Mouse (Mus musculus) forebrain, embryonic 11.5 days (tissue): ENCODE measurements around the gene Nfasc. TPM values are rescaled to one million over a fixed set of nuclear protein-coding genes. Genes with fewer than 3 reads are reported as not detected.

ENCODE experiments used
- ATAC-seq: fragments of 200-750 bp; cut with Nextera tagmentation; replicated peaks from 2 replicates; pipeline ENCODE4 v1.8.0; 2017; ENCODE audit warnings: moderate TSS enrichment; ENCODE audit not compliant: low FRiP score
- DNase-seq: peaks from one replicate; pipeline ENCODE4 v3.0.0-alpha.2; 2017; ENCODE audit warnings: low spot score
- H3K27ac ChIP-seq: fragments of 300-500 bp; sonication (generic); 2 replicates; pipeline ENCODE4 v1.5.1; 2014; ENCODE audit warnings: low read depth, low read length
- H3K27me3 ChIP-seq: fragments of 300-500 bp; sonication (generic); 2 replicates; pipeline ENCODE4 v1.6.1; 2014; ENCODE audit warnings: mild to moderate bottlenecking, low read length, mixed read lengths; ENCODE audit not compliant: control insufficient read depth, insufficient read depth
- H3K36me3 ChIP-seq: fragments of 300-500 bp; sonication (generic); 2 replicates; pipeline ENCODE4 v1.6.1; 2014; ENCODE audit warnings: mild to moderate bottlenecking, low read length, moderate library complexity, mixed read lengths; ENCODE audit not compliant: control insufficient read depth, insufficient read depth
- H3K4me1 ChIP-seq: fragments of 300-500 bp; sonication (generic); replicated peaks from 2 replicates; pipeline ENCODE4 v1.6.1; 2014; ENCODE audit warnings: low read length, mixed read lengths; ENCODE audit not compliant: control insufficient read depth, insufficient read depth
- H3K4me2 ChIP-seq: fragments of 300-500 bp; sonication (generic); 2 replicates; pipeline ENCODE4 v1.6.1; 2014; ENCODE audit warnings: low read depth, mild to moderate bottlenecking, low read length, moderate library complexity, mixed read lengths; ENCODE audit not compliant: severe bottlenecking
- H3K4me3 ChIP-seq: fragments of 300-500 bp; sonication (generic); 2 replicates; pipeline ENCODE4 v1.5.1; 2014; ENCODE audit warnings: low read depth, low read length
- H3K9ac ChIP-seq: fragments of 300-500 bp; sonication (generic); 2 replicates; pipeline ENCODE4 v1.6.1; 2014; ENCODE audit warnings: low read length
- H3K9me3 ChIP-seq: fragments of 300-500 bp; sonication (generic); 2 replicates; pipeline ENCODE4 v1.6.1; 2016; ENCODE audit warnings: low read length, mixed read lengths; ENCODE audit not compliant: control insufficient read depth
- WGBS: fragments of 180-500 bp; shearing (Covaris S2); extraction: QIAGEN DNeasy Blood & Tissue Kit; methylation state at CpG from one replicate; pipeline ENCODE4 v1.1.7; 2014; 5-methylcytosine and 5-hydroxymethylcytosine counted together
- polyA plus RNA-seq: library from polyadenylated mRNA; unstranded; fragments of >200 nt; fragmentation: Nextera tagmentation; extraction: Ambion mirVana; gene quantifications from 2 replicates; pipeline ENCODE4 v1.2.1, GENCODE M21; 2014

Nfasc gene
- polyA plus RNA-seq, 1 experiment from 2014 or later, result 19.9 TPM

DNA sequence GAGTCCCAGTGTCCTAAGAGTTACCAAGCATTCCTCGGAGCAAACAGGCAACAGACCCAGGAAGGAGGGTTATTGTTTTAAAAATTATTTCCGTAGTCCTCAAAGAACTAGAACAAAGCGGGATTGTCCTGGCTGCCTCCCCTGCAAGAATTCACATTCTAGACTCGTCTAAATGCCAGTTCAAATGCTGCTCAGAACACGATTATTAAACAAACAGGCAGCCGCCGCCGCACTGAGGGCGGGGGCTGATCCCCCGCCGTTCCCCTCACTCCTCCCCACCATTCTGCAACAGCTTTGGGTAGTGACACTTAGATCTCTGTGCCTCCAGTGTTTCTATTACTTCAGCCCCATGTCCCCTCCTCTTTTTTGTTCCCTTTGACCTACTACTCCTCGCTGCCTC is 62.7 kb downstream of the Nfasc start:
- Histone ChIP-seq H3K36me3 (no peaks in the 10 kb centered on the region), H3K4me1 (no peaks in the 10 kb centered on the region), H3K27me3 (no peaks in the 10 kb centered on the region), H3K4me3 (no peak overlapping the region), H3K9me3 (peaks cover 3% of the 10 kb centered on the region; the same call in 1 of the 2 replicates), H3K27ac (no peak overlapping the region), H3K9ac (no peak overlapping the region), H3K4me2 (no peak overlapping the region)
- DNase-seq, result no peak
- 69% methylated on average over 12 of the region's 12 CpGs for WGBS
- ATAC-seq, result no peak

DNA sequence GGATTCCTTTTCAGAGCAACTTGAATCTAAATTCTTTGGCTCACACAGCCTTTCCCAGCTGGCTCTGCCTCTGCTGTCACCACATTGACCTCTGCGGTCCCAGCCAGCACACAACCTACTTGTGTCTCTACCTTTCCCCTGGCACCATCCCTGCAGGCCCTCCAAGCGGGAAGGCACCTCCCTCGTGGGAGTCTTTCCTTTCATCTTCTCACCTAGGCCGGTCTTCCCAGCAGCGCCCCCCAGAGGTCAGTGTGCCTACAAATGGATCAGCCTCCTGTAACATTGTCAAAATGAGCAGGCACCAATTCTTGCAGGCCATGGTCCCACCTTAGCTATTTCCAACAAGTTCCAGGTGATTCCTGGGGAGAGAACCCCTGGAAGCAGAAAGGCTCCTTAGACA is 63.5 kb downstream of the Nfasc start:
- Histone ChIP-seq H3K27me3 (no peaks in the 10 kb centered on the region), H3K4me2 (no peak overlapping the region), H3K9me3 (peaks cover 3% of the 10 kb centered on the region; the same call in 1 of the 2 replicates), H3K27ac (no peak overlapping the region), H3K36me3 (no peaks in the 10 kb centered on the region), H3K4me3 (no peak overlapping the region), H3K4me1 (no peaks in the 10 kb centered on the region), H3K9ac (no peak overlapping the region)
- DNase-seq (no peak), ATAC-seq (no peak)
- 53% methylated on average over 5 of the region's 5 CpGs for WGBS

DNA sequence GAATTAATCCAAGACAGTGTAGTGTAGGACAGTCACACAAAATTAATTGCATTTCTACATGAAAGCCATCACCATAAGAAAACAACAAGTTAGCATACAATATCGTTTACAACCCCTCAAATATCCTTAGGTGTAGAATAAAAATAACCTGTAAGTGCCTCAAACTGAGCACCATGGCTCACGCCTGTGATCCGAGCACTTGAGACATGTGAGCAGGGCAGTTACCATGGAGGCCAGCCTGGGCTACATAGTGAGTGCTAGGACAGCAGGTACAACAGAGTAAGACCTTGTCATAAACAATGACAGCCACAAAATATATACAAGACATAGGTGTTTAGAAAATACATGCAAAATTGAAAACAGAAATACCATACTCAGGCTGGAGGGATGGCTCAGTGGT is 68.9 kb downstream of the Nfasc start:
- Histone ChIP-seq H3K9ac (no peak overlapping the region), H3K9me3 (no peaks in the 10 kb centered on the region), H3K36me3 (no peaks in the 10 kb centered on the region), H3K4me1 (no peaks in the 10 kb centered on the region), H3K4me3 (no peak overlapping the region), H3K27ac (no peak overlapping the region), H3K4me2 (no peak overlapping the region), H3K27me3 (no peaks in the 10 kb centered on the region)
- DNase-seq, result no peak
- WGBS, result 90% methylated on average over 3 of the region's 3 CpGs
- no peak for ATAC-seq

DNA sequence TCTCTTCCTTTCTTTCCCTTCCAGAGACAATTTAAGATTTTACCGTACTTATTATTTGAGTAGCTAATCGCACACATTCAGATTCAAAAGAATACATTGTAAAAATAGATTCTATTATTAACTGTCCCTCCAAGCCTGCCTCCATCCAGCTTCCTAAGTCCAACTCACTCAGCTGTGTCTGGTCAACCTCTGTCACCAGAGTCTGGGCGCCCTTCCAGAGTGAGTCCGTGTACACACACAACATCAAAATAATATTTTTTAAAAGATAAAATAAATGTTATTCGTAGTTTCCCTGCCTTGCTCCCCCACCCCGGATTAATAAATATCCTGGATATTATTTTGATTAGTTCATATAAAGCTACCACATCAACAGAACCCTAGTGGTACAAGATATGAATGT is 72.4 kb downstream of the Nfasc start:
- Histone ChIP-seq H3K9ac (no peak overlapping the region), H3K27me3 (no peaks in the 10 kb centered on the region), H3K4me2 (no peak overlapping the region), H3K36me3 (no peaks in the 10 kb centered on the region), H3K27ac (no peak overlapping the region), H3K4me3 (no peak overlapping the region), H3K4me1 (no peaks in the 10 kb centered on the region), H3K9me3 (no peaks in the 10 kb centered on the region)
- 96% methylated on average over 6 of the region's 6 CpGs for WGBS
- DNase-seq, result no peak
- ATAC-seq, result no peak

DNA sequence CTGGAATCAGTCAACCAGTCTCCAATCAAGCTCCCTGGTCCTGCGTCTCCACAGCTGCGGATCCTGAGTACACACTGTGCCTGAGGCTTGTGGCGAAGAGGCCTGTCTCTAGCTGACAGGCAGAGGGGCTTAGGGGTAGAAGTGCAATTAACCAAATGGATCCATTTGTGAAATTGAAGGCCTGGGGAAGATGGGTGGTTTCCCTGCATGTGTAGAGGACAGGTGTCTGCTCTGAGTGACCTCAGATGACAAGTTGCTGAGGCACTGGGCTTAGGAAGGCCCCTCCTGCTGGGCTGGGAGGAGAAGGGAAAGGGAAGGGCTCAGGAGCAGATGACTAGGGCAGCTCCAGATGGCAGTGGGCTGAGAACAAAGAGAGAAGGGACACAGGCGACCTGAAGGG is 81.2 kb downstream of the Nfasc start:
- ATAC-seq, result peak; percentile 61
- Histone ChIP-seq H3K9ac (no peak overlapping the region), H3K36me3 (no peaks in the 10 kb centered on the region), H3K27me3 (no peaks in the 10 kb centered on the region), H3K27ac (peak overlapping the region; percentile 75), H3K4me2 (no peak overlapping the region), H3K9me3 (no peaks in the 10 kb centered on the region), H3K4me3 (no peak overlapping the region), H3K4me1 (no peaks in the 10 kb centered on the region)
- WGBS, result 36% methylated on average over 4 of the region's 4 CpGs
- DNase-seq, result no peak

DNA sequence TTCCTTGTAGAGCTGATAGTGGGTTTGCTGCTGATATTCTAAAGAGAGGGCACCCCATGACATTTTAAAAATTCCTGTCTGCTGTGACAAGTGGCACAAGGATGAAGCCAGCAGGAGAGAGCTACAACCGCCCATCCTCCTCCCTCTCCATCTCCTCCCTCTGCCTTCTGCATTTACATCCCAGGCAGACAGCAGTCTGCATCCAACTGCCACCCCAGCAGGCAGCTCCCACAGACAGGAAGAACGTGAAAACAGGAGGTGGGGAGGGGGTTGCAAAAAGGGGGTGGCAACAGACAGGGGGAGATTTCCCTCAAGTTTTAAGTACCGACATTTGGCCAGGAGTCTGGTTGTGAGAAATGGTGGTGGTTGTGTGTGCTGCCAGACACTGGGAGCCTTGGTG is 82.0 kb downstream of the Nfasc start:
- no peak overlapping the region for H3K9ac ChIP-seq
- no peak overlapping the region for H3K4me3 ChIP-seq
- no peaks in the 10 kb centered on the region for H3K36me3 ChIP-seq
- H3K27ac ChIP-seq, result peak overlapping the region; percentile 70
- ATAC-seq (no peak), DNase-seq (no peak)
- H3K4me2 ChIP-seq, result no peak overlapping the region
- H3K27me3 ChIP-seq, result no peaks in the 10 kb centered on the region
- H3K4me1 ChIP-seq, result no peaks in the 10 kb centered on the region
- H3K9me3 ChIP-seq, result no peaks in the 10 kb centered on the region
- 40% methylated on average over 3 of the region's 3 CpGs for WGBS

DNA sequence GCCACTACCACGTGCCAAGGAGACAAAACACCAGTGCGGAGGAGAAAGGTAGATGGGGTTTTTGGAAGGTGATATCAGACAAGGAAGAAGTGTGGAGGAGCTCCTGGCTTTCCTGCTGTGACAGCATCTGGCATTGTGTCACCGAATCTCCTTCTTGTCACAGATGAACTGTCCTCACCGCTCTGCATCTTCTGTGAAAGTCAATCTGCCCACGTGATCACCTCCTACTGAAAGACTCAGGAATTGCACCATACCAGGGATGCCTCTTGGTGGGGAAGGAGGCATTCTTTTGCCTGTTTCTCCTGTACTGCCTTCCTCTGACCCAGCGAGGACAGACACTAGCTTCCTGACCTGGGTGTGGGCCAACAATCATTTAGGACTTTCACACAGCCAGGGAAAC is 86.0 kb downstream of the Nfasc start:
- Histone ChIP-seq H3K4me1 (no peaks in the 10 kb centered on the region), H3K9ac (no peak overlapping the region), H3K27me3 (no peaks in the 10 kb centered on the region), H3K4me2 (no peak overlapping the region), H3K27ac (no peak overlapping the region), H3K4me3 (no peak overlapping the region), H3K9me3 (no peaks in the 10 kb centered on the region), H3K36me3 (no peaks in the 10 kb centered on the region)
- ATAC-seq (no peak), DNase-seq (no peak)
- 67% methylated on average over 6 of the region's 6 CpGs for WGBS

DNA sequence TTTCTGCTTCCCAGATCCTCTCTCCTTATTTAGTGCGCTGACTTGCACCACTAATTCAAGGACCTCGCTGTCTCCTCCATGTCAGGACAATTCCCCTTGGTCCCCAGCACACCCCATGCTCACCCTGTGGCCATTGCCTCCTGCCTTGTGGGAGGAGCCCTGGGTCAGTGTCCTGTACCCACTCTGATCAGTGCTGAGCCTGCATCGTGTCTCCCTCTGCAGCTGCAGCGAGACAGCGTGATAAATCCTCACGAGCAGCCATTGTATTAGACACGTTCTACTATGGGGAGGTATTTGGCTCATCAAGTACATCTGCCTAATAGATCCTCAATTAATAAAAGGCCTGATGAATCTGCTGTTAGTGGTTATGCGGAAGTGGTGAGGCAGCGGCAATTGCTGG is 86.8 kb downstream of the Nfasc start:
- 74% methylated on average over 9 of the region's 9 CpGs for WGBS
- no peak for DNase-seq
- Histone ChIP-seq H3K9me3 (no peaks in the 10 kb centered on the region), H3K27me3 (no peaks in the 10 kb centered on the region), H3K36me3 (no peaks in the 10 kb centered on the region), H3K9ac (no peak overlapping the region), H3K4me2 (no peak overlapping the region), H3K27ac (no peak overlapping the region), H3K4me3 (no peak overlapping the region), H3K4me1 (peaks cover 3% of the 10 kb centered on the region; the same call in 1 of the 2 replicates)
- no peak for ATAC-seq

DNA sequence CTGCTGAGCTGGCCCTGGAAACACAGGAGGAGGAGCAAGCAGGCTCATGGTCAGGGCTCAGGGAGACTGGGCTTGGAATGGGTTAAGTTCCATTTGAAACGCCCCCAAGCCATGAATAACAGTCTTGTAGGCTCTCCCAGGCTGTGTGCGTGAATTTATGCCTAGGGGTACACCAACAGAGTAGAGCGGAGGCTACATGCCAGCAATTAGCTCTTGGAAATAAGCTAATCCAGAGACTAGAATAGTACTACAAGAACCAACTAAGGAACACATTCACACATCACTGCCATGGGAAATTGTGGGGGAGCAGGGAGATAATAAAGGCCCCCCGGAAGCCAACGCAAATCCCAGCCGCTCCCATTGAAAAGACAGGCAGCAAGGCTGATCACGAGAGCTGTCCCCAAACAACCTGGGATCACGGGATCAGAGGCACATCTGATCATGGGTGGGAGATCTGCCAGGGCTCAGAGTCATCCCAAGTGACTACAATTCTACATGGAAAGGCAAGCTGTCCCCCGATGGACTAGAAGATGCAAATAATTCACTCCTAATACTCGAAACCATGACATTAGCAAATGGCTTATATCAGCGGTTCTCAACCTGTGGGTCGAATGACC is 87.6 kb downstream of the Nfasc start:
- ATAC-seq (no peak), DNase-seq (no peak)
- peaks cover 3% of the 10 kb centered on the region; the same call in 1 of the 2 replicates for H3K4me1 ChIP-seq
- H3K9ac ChIP-seq, result no peak overlapping the region
- no peak overlapping the region for H3K27ac ChIP-seq
- H3K4me3 ChIP-seq, result no peak overlapping the region
- no peaks in the 10 kb centered on the region for H3K36me3 ChIP-seq
- WGBS, result 74% methylated on average over 12 of the region's 12 CpGs
- no peaks in the 10 kb centered on the region for H3K9me3 ChIP-seq
- H3K4me2 ChIP-seq, result no peak overlapping the region
- H3K27me3 ChIP-seq, result no peaks in the 10 kb centered on the region
